Mouse (Mus musculus) cerebellum, adult 8-10 months (tissue): Measurements from ENCODE around the gene Cyp2f2.
A peak's percentile ranks its signal among the peaks of the same experiment; 100 is the strongest.

Source experiments
- DNase-seq: peaks from one replicate; pipeline ENCODE4 v3.0.0; 2022

The Cyp2f2 gene

GRCm38 (mm10) chr7:27119676-27120075 lies at the start of gene Cyp2f2:
Gene Cyp2f2 (plus strand): TSS chr7:27119909.
- no peak for DNase-seq

GRCm38 (mm10) chr7:27078641-27079040 lies 41.1 kb upstream of the Cyp2f2 start:
- DNase-seq, result no peak

GRCm38 (mm10) chr7:27081625-27082024 lies 38.1 kb upstream of the Cyp2f2 start:
- no peak for DNase-seq

- DNase-seq, result no peak
These were observed 28.7 kb upstream of the Cyp2f2 start for GRCm38 (mm10) chr7:27091039-27091438.

- DNase-seq, result no peak
These were observed 27.5 kb upstream of the Cyp2f2 start for GRCm38 (mm10) chr7:27092038-27092703.

GRCm38 (mm10) chr7:27092882-27093281 lies 26.8 kb upstream of the Cyp2f2 start:
- DNase-seq, result no peak

- no peak for DNase-seq
These were observed 14.8 kb upstream of the Cyp2f2 start for GRCm38 (mm10) chr7:27104882-27105281.

GRCm38 (mm10) chr7:27110327-27110726 lies 9.4 kb upstream of the Cyp2f2 start:
- no peak for DNase-seq

GRCm38 (mm10) chr7:27111038-27111437 lies 8.7 kb upstream of the Cyp2f2 start:
- no peak for DNase-seq

GRCm38 (mm10) chr7:27111987-27112386 lies 7.7 kb upstream of the Cyp2f2 start:
- no peak for DNase-seq

GRCm38 (mm10) chr7:27118033-27118511 lies 1.6 kb upstream of the Cyp2f2 start:
- no peak for DNase-seq

- no peak for DNase-seq
These were observed 4.7 kb downstream of the Cyp2f2 start for GRCm38 (mm10) chr7:27124305-27124832.

- no peak for DNase-seq
These were observed 5.3 kb downstream of the Cyp2f2 start for GRCm38 (mm10) chr7:27124969-27125368.

GRCm38 (mm10) chr7:27128162-27128561 lies 8.5 kb downstream of the Cyp2f2 start:
- no peak for DNase-seq

- DNase-seq, result no peak
These were observed 9.2 kb downstream of the Cyp2f2 start for GRCm38 (mm10) chr7:27128946-27129345.

GRCm38 (mm10) chr7:27129811-27130210 lies 10.1 kb downstream of the Cyp2f2 start:
- no peak for DNase-seq

- DNase-seq, result no peak
These were observed 11.0 kb downstream of the Cyp2f2 start for GRCm38 (mm10) chr7:27130521-27131370.

- no peak for DNase-seq
These were observed 11.7 kb downstream of the Cyp2f2 start for GRCm38 (mm10) chr7:27131387-27131786.

GRCm38 (mm10) chr7:27132588-27132987 lies 12.9 kb downstream of the Cyp2f2 start:
- peak; percentile 53 for DNase-seq

GRCm38 (mm10) chr7:27133156-27133555 lies 13.4 kb downstream of the Cyp2f2 start:
- DNase-seq, result no peak

GRCm38 (mm10) chr7:27133757-27134156 lies 14.0 kb downstream of the Cyp2f2 start:
- DNase-seq, result no peak

- DNase-seq, result no peak
These were observed 16.8 kb downstream of the Cyp2f2 start for GRCm38 (mm10) chr7:27136410-27136996.

- DNase-seq, result peak; percentile 22
These were observed 33.6 kb downstream of the Cyp2f2 start, which contains the start of gene Cyp2t4 for GRCm38 (mm10) chr7:27153205-27153764. Gene Cyp2t4 (plus strand): TSS chr7:27153714.
